Mouse (Mus musculus) thymus, adult 2 months (tissue): Measurements from ENCODE around the gene Rfx4.

Experiments
- CTCF ChIP-seq: fragments of 200-500 bp; IDR thresholded peaks from 2 replicates; pipeline ENCODE4 v1.5.1; 2012; ENCODE audit warnings: mild to moderate bottlenecking, control low read depth, low read length, moderate library complexity, borderline replicate concordance; ENCODE audit not compliant: control insufficient read depth, poor library complexity, insufficient read depth; ENCODE audit errors: extremely low read depth
- POLR2A ChIP-seq: fragments of 200-500 bp; IDR thresholded peaks from 2 replicates; pipeline ENCODE4 v1.6.1; 2012; ENCODE audit warnings: mild to moderate bottlenecking, low read length, control low read depth, moderate library complexity; ENCODE audit not compliant: control insufficient read depth, poor library complexity, insufficient read depth; ENCODE audit errors: extremely low read depth

DNA sequence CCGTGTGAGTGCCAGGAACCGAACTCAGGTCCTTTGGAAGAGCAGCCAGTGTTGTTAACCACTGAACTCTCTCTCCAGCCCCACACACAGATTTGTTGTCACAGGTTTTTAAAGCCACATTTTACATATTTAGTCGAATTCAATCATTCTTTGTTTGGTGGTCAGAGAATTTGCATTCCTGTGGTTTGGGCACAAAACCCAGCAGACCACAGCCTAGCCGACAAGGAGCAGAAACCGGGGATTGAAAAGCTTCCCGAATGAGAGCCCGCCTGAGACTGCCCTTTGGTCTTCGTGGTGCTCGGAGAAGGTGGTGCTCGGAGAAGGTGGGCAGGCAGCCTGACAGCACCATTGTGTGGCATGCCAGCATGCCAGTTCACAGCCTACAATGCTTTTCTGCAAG is 42.8 kb upstream of the Rfx4 start:
- TF ChIP-seq CTCF, result no peak
- TF ChIP-seq POLR2A, result no peak
